Mouse (Mus musculus): ENCODE measurements at regions not wholly inside any gene's neighbourhood (a gene's known extent, or its start where the extent isn't known, plus 50 kb on each side); places are given as distances from the start of the nearest gene placed in this dataset.
"Not testable (repeated sequence)": the region's sequence is repeated elsewhere in the genome, so short reads cannot be mapped to it uniquely, and the experiment has no call there.

GRCm38 (mm10) chr7:116596914-116597313 lies 92.7 kb downstream of the Nucb2 start:
- in situ Hi-C loops (cut with MseI, MboI): no loop called here

- in situ Hi-C loops (cut with MseI, MboI): loop anchor here in 1 of 2 experiments (10.0 kb wide), 1 partner anchor 66 kb away; no protein-coding TSS in a partner anchor
These were observed 96.2 kb downstream of the Nucb2 start for GRCm38 (mm10) chr7:116600340-116600739.

- in situ Hi-C loops (cut with MseI, MboI): loop anchor here in 1 of 2 experiments (10.0 kb wide), 1 partner anchor 69 kb away; no protein-coding TSS in a partner anchor
These were observed 99.1 kb downstream of the Nucb2 start for GRCm38 (mm10) chr7:116603167-116603839.

GRCm38 (mm10) chr7:116603840-116604194 lies 99.6 kb downstream of the Nucb2 start:
- in situ Hi-C loops (cut with MseI, MboI): loop anchor here in 1 of 2 experiments (10.0 kb wide), 1 partner anchor 69 kb away; no protein-coding TSS in a partner anchor

GRCm38 (mm10) chr7:116606255-116606654 lies 102.1 kb downstream of the Nucb2 start:
- in situ Hi-C loops (cut with MseI, MboI): loop anchor here in 1 of 2 experiments (10.0 kb wide), 1 partner anchor 71 kb away; no protein-coding TSS in a partner anchor

- in situ Hi-C loops (cut with MseI, MboI): loop anchor here in 1 of 2 experiments (10.0 kb wide), 1 partner anchor 72 kb away; no protein-coding TSS in a partner anchor
These were observed 102.7 kb downstream of the Nucb2 start for GRCm38 (mm10) chr7:116606751-116607483.

GRCm38 (mm10) chr7:116607628-116608225 lies 103.6 kb downstream of the Nucb2 start:
- in situ Hi-C loops (cut with MseI, MboI): loop anchor here in 1 of 2 experiments (10.0 kb wide), 1 partner anchor 73 kb away; no protein-coding TSS in a partner anchor

- in situ Hi-C loops (cut with MseI, MboI): loop anchor here in 1 of 2 experiments (10.0 kb wide), 1 partner anchor 74 kb away; no protein-coding TSS in a partner anchor
These were observed 104.3 kb downstream of the Nucb2 start for GRCm38 (mm10) chr7:116608350-116609085.

GRCm38 (mm10) chr7:116609406-116609805 lies 105.2 kb downstream of the Nucb2 start:
- in situ Hi-C loops (cut with MseI, MboI): loop anchor here in 1 of 2 experiments (10.0 kb wide), 1 partner anchor 75 kb away; no protein-coding TSS in a partner anchor

- in situ Hi-C loops (cut with MseI, MboI): loop anchor here (5.0 to 10.0 kb wide), 2 partner anchors 75 to 78 kb away; no protein-coding TSS in a partner anchor
These were observed 105.7 kb downstream of the Nucb2 start for GRCm38 (mm10) chr7:116609906-116610305.

GRCm38 (mm10) chr7:116615984-116616383 lies 111.8 kb downstream of the Nucb2 start:
- in situ Hi-C loops (cut with MseI, MboI): no loop called here

- in situ Hi-C loops (cut with MseI, MboI): no loop called here
These were observed 115.5 kb downstream of the Nucb2 start for GRCm38 (mm10) chr7:116619636-116620035.

GRCm38 (mm10) chr7:116620381-116620780 lies 116.2 kb downstream of the Nucb2 start:
- in situ Hi-C loops (cut with MseI, MboI): no loop called here

GRCm38 (mm10) chr7:116633210-116633609 lies 129.0 kb downstream of the Nucb2 start:
- in situ Hi-C loops (cut with MseI, MboI): no loop called here

- in situ Hi-C loops (cut with MseI, MboI): no loop called here
These were observed 140.9 kb downstream of the Nucb2 start for GRCm38 (mm10) chr7:116644902-116645650.

GRCm38 (mm10) chr7:116654466-116654865 lies 150.3 kb downstream of the Nucb2 start:
- in situ Hi-C loops (cut with MseI, MboI): no loop called here

GRCm38 (mm10) chr7:116657040-116657439 lies 152.9 kb downstream of the Nucb2 start:
- in situ Hi-C loops (cut with MseI, MboI): not testable (repeated sequence)

GRCm38 (mm10) chr7:116665581-116665980 lies 161.4 kb downstream of the Nucb2 start:
- in situ Hi-C loops (cut with MseI, MboI): no loop called here

GRCm38 (mm10) chr7:116674199-116675019 lies 170.2 kb downstream of the Nucb2 start:
- in situ Hi-C loops (cut with MseI, MboI): loop anchor here (25.0 kb wide), 1 partner anchor 513 kb away; no protein-coding TSS in a partner anchor
